Mouse (Mus musculus): ENCODE measurements around the gene Wbp1.

DNA sequence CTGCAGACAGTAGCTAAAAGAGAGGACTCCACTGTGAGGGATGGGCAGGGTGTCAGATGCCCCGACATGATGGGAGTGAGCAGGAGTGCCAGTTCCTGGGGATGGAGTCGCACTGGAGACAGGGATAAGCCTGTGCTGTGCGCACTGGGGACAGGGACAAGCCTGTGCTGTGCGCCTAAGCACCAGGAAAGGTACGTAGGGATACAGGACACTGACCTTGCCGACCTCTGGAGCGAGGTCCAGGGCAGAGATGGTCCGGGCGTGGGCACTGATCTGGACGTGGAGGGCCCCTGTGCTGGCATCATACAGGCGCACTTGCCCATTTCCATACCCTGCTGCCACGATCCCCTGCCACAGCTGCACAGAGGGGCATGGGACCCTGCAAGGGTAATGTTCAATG, 31.7 kb upstream of the Wbp1 start:
- no peak for TF ChIP-seq POLR2A (IDR thresholded peaks at IDR 0.05; ENCODE audit: control insufficient read depth, extremely low read depth, insufficient read depth, low read length, poor library complexity)
- TF ChIP-seq CTCF (IDR thresholded peaks at IDR 0.05; ENCODE audit: borderline replicate concordance, control insufficient read depth, extremely low read depth, insufficient read depth, low read length, poor library complexity): no peak

Measured in thymus, adult 2 months (tissue).